Mouse (Mus musculus) gonadal fat pad, adult 2 months (tissue): ENCODE measurements at regions not wholly inside any gene's neighbourhood (a gene's known extent, or its start where the extent isn't known, plus 50 kb on each side); places are given as distances from the start of the nearest gene placed in this dataset.

ENCODE experiments used
- DNase-seq: peaks from one replicate; pipeline ENCODE4 v3.0.0-alpha.2; 2012; ENCODE audit warnings: low read depth

DNA sequence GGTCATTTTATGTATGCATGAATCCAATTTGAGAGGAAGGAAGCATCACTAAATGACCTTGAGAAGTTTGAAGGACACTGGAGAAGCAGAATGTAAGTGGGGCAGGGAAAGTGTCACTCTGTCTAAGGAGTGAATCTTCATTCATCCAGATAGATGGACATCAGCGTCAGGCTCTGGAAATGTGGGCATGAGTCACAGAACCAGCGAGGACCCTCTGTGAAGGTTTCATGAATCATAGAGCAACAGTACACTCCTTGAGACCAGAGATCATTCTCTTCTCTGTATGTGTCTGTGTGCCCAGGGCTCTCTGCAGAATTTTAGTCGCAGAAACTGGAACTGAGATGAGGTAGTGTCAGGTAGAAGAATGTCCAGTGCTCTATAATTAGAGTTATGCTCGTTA lies 62.4 kb upstream of the Lypd6 start:
- DNase-seq: no peak

DNA sequence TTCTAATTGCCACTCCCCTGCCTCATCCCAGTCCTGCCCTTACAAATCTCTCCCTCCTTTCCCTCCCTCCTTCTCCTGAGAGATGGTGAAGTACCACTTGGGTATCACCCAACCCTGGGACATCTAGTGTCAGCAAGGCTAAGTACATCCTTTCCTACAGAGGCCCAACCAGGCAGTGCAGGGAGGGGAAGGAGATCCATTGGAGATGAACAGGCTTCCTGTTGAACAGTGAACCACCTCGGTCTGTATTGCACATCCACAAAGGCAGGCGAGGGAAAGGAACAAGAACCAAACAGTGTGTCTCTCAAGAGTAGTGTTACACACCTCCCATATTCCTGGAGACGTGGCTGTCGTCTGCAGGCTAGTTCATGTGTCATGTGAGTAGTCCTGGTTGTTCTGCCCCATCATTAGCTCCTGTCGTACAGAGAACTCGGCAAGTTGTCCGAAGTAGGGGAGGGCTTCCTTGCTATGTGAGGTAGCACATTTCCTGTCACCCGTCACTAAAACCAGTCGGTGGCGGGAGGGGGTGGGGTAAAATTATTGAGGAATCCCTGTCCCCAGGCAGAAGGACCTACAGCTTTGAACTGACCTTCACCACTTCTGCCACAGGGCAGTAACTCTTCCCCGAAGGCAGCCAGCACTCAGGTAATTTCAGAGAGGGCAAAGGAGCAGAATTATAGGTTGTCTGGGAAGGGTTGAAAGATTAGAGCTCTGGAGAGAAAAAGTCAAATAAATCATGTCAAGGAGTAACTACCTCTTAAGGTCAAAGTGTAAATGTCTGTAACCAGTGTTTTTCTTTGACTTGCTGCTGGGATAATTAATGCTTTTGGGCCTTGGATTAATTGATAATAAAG lies 61.3 kb upstream of the Lypd6 start:
- no peak for DNase-seq

DNA sequence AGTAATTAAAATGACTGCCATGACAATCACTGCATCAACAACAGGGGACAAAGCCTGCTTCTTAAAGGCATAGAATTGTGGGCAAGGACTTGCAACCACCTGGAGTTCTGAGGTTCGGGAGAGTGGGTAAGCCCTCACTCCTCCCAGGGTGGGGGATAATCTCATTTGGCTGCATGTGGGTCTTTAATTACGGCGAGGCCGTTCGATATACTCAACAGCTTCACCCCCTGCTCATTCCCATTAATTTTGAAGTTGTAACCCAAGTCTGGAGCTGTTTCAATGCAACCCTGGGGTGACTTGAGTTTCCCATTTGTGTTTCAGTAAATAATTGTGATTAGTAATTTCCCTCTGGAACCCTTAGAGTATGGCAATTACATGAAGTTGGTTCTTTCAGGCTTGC lies 57.9 kb upstream of the Lypd6 start:
- no peak for DNase-seq

DNA sequence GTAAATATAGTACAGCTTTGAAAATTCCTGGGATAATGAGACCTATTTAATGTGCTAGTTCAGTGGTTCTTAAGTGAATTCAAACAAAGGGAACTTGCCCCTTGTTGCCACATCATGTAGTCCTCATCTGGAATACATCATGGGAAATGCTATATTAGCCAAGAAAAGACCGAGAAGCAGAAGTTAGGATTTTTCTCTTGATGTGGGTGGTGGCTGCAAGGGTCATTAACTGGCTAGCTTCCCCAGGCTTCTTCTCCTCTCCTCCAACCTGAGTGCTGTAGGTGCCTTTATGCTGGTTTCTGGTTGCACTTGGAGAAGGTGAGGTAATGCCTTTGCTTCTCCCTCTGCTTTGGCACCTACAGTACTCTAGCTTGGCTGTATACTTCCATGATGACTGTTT lies 55.8 kb upstream of the Lypd6 start:
- DNase-seq: no peak

DNA sequence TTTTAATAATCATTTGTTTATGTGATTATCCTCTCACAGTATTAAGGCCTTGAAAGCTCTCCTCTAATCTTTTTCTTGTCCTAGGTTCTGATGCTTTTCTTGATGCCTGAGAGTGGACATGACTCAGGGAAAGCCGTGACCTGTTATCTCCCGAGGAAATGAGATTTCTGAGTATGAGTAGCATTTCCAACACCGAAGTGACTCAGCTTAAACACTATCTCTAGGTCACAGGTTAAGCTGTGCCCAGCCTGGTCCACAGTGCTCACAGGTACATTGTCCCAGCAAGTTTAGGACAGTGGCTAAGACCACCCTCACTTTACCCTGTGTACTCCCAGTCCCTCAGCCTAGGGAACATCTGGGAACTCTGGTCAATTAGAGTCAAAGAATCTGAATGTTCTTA lies 53.9 kb upstream of the Lypd6 start:
- DNase-seq: no peak

DNA sequence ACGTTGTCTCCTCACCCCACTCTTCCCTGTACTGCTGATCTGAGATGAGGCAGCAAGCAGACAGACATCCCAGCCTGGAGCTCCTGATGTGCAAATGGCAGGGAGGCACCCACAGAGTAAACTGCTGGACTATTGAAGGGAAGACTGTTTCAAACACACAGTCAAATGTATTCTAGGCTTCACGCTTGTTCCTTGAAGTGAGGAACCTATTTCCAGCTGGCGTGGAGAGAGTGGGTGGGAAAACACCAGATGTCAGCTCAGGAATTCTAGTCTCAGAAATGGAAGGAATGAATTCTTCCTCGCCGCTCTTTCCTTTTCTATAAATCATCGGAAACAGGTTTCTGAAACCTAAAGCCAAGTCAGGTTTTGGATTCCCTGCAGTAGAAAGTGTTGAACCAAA lies 53.0 kb upstream of the Lypd6 start:
- no peak for DNase-seq

DNA sequence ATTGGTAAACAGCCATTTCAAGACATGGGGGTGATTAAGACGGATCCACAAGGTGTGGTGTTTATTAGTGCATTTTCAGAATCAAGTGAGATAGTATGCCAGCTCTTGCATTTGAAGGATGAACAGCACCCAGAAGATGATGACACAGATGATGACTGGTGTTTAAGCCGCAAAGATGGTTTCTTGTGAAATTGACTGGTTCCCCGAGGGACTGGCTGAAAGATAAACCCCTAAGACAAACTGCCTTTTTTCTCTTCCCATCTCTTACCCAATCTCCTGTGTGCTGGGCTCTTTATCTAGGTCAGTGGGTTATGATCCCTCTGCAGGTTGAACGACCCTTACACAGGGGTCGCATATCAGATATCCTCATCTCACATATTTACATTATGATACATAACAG lies 52.3 kb upstream of the Lypd6 start:
- DNase-seq: peak; percentile 30

DNA sequence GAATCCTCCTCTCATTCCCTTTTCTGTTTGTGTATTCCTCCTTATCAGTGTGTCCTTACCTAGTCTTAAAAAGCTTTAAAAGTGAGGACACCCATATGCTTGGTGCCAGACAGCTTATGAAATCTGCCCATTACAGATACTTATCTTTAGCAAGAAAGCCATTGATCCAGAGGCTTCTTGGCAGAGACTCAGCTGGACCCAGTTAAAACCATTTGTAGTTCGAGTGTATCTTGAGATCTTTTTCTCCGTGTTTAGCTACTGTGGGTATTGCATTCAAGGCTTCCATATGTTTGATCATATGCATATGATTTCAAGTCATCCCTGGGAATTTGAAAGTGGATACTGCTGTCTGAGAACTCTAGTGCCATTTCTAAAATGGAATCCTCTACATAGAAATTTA lies 51.5 kb upstream of the Lypd6 start:
- DNase-seq: peak; percentile 79
